Mouse (Mus musculus): Measurements from ENCODE around the gene Fhad1. TPM values are rescaled to one million over a fixed set of nuclear protein-coding genes. Genes with fewer than 3 reads are reported as not detected.
A peak's percentile ranks its signal among the peaks of the same experiment; 100 is the strongest.
"Not testable (repeated sequence)": the region's sequence is repeated elsewhere in the genome, so short reads cannot be mapped to it uniquely, and the experiment has no call there.

Fhad1 gene
- polyA plus RNA-seq, 1 experiment from 2014 or later = 0.64 TPM

GRCm38 (mm10) chr4:142055600-142055999, 40.7 kb upstream of the Fhad1 start:
- Histone ChIP-seq H3K36me3 (ENCODE audit: control insufficient read depth, insufficient read depth, low read length) (no peaks in the 10 kb centered on the region), H3K27me3 (ENCODE audit: control insufficient read depth, insufficient read depth, low read length) (no peaks in the 10 kb centered on the region), H3K4me1 (ENCODE audit: control insufficient read depth, insufficient read depth, low read length) (peaks cover 15% of the 10 kb centered on the region), H3K4me2 (ENCODE audit: low read depth, severe bottlenecking) (no peak overlapping the region), H3K27ac (replicated peaks; ENCODE audit: low read depth, low read length) (no peak overlapping the region), H3K4me3 (ENCODE audit: low read depth, low read length) (no peak overlapping the region), H3K9me3 (ENCODE audit: control insufficient read depth, low read length) (no peaks in the 10 kb centered on the region), H3K9ac (ENCODE audit: low read length) (no peak overlapping the region)
- WGBS = 81% methylated on average over 8 of the region's 8 CpGs
- DNase-seq (ENCODE audit: low spot score) (no peak), ATAC-seq (ENCODE audit: insufficient number of reproducible peaks, low FRiP score, low TSS enrichment, low read depth) (no peak)

DNA sequence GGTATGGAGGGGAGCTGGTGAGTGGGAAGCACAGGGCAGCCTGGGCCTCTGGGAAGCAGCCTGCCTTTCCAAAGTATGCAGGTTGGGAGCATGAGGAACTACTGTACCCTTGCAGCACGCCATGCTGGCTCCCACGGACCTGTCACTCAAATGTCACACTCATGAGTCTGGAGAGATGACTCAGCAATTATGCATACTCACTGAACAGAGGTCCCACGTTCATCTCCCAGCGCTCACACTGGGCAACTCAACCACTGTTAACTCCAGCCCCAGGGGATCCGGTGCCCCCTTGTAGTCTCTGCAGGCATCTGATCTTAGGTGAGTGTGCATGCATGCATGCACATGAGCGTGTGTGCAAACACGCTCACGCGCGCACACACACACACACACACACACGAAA, 39.7 kb upstream of the Fhad1 start:
- WGBS = 93% methylated on average over 11 of the region's 11 CpGs
- H3K27me3 ChIP-seq (ENCODE audit: control insufficient read depth, insufficient read depth, low read length) = no peaks in the 10 kb centered on the region
- ATAC-seq (ENCODE audit: insufficient number of reproducible peaks, low FRiP score, low TSS enrichment, low read depth) (no peak), DNase-seq (ENCODE audit: low spot score) (no peak)
- no peaks in the 10 kb centered on the region for H3K9me3 ChIP-seq (ENCODE audit: control insufficient read depth, low read length)
- no peak overlapping the region for H3K4me2 ChIP-seq (ENCODE audit: low read depth, severe bottlenecking)
- H3K4me3 ChIP-seq (ENCODE audit: low read depth, low read length) = no peak overlapping the region
- peaks cover 11% of the 10 kb centered on the region for H3K4me1 ChIP-seq (ENCODE audit: control insufficient read depth, insufficient read depth, low read length)
- H3K36me3 ChIP-seq (ENCODE audit: control insufficient read depth, insufficient read depth, low read length) = no peaks in the 10 kb centered on the region
- H3K27ac ChIP-seq (replicated peaks; ENCODE audit: low read depth, low read length) = no peak overlapping the region
- H3K9ac ChIP-seq (ENCODE audit: low read length) = no peak overlapping the region

DNA sequence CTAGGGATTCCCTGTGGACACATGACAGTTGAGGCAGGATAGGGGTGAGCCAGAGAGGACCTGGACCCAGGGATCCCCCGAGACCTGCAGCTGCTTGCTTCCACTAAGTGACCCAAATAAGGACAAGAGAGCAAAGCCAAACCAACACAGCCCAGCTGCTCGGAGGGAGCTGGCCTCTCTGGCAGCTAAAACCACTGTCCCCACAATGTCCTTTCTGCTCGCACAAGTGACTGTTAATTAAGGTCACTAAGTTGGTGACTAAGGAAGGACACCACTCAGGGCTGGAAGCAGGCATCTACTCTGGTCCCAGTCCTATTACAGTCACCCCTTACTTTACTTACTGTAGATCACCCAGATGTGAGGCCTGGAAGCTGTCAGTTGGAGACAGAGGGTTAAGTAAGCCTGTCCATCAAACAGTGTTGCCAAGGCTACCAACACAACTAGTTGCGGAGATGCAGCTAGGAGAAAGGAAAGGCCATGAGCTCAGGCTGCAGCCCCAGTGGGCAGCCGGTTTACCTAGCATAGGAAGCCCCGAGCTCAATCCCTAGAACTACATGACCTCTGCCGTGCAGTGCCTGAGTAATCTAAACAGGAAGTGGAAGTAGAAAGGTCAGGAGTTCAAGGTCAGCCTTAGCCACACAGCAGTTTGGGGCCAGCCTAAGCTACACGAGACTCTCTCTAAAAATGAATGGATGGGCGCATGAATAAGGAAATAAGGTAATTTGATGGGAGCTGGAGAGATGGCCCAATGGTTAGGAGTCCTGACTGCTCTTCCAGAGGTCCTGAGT, 39.0 kb upstream of the Fhad1 start:
- no peak overlapping the region for H3K4me2 ChIP-seq (ENCODE audit: low read depth, severe bottlenecking)
- H3K27ac ChIP-seq (replicated peaks; ENCODE audit: low read depth, low read length) = no peak overlapping the region
- no peaks in the 10 kb centered on the region for H3K9me3 ChIP-seq (ENCODE audit: control insufficient read depth, low read length)
- no peak overlapping the region for H3K4me3 ChIP-seq (ENCODE audit: low read depth, low read length)
- H3K27me3 ChIP-seq (ENCODE audit: control insufficient read depth, insufficient read depth, low read length) = no peaks in the 10 kb centered on the region
- peaks cover 11% of the 10 kb centered on the region for H3K4me1 ChIP-seq (ENCODE audit: control insufficient read depth, insufficient read depth, low read length)
- DNase-seq (ENCODE audit: low spot score) (no peak), ATAC-seq (ENCODE audit: insufficient number of reproducible peaks, low FRiP score, low TSS enrichment, low read depth) (no peak)
- no peaks in the 10 kb centered on the region for H3K36me3 ChIP-seq (ENCODE audit: control insufficient read depth, insufficient read depth, low read length)
- 55% methylated on average over 9 of the region's 9 CpGs for WGBS
- H3K9ac ChIP-seq (ENCODE audit: low read length) = no peak overlapping the region

- peaks cover 11% of the 10 kb centered on the region for H3K4me1 ChIP-seq (ENCODE audit: control insufficient read depth, insufficient read depth, low read length)
- WGBS = 75% methylated on average over 4 of the region's 4 CpGs
- H3K4me3 ChIP-seq (ENCODE audit: low read depth, low read length) = no peak overlapping the region
- H3K36me3 ChIP-seq (ENCODE audit: control insufficient read depth, insufficient read depth, low read length) = no peaks in the 10 kb centered on the region
- H3K9ac ChIP-seq (ENCODE audit: low read length) = no peak overlapping the region
- no peaks in the 10 kb centered on the region for H3K27me3 ChIP-seq (ENCODE audit: control insufficient read depth, insufficient read depth, low read length)
- DNase-seq (ENCODE audit: low spot score) (no peak), ATAC-seq (ENCODE audit: insufficient number of reproducible peaks, low FRiP score, low TSS enrichment, low read depth) (no peak)
- no peak overlapping the region for H3K4me2 ChIP-seq (ENCODE audit: low read depth, severe bottlenecking)
- H3K27ac ChIP-seq (replicated peaks; ENCODE audit: low read depth, low read length) = no peak overlapping the region
- no peaks in the 10 kb centered on the region for H3K9me3 ChIP-seq (ENCODE audit: control insufficient read depth, low read length)
Measured at GRCm38 (mm10) chr4:142053261-142053660, 38.4 kb upstream of the Fhad1 start.

- Histone ChIP-seq H3K27ac (replicated peaks; ENCODE audit: low read depth, low read length) (no peak overlapping the region), H3K9ac (ENCODE audit: low read length) (no peak overlapping the region), H3K36me3 (ENCODE audit: control insufficient read depth, insufficient read depth, low read length) (no peaks in the 10 kb centered on the region), H3K9me3 (ENCODE audit: control insufficient read depth, low read length) (no peaks in the 10 kb centered on the region), H3K4me3 (ENCODE audit: low read depth, low read length) (no peak overlapping the region), H3K4me2 (ENCODE audit: low read depth, severe bottlenecking) (peak overlapping the region; percentile 17; the same call in 1 of the 2 replicates), H3K27me3 (ENCODE audit: control insufficient read depth, insufficient read depth, low read length) (no peaks in the 10 kb centered on the region), H3K4me1 (ENCODE audit: control insufficient read depth, insufficient read depth, low read length) (peaks cover 11% of the 10 kb centered on the region)
- ATAC-seq (ENCODE audit: insufficient number of reproducible peaks, low FRiP score, low TSS enrichment, low read depth) = no peak
- peak; percentile 41 for DNase-seq (ENCODE audit: low spot score)
- WGBS = 38% methylated on average over 22 of the region's 22 CpGs
Measured at GRCm38 (mm10) chr4:142052391-142053132, 37.7 kb upstream of the Fhad1 start.

DNA sequence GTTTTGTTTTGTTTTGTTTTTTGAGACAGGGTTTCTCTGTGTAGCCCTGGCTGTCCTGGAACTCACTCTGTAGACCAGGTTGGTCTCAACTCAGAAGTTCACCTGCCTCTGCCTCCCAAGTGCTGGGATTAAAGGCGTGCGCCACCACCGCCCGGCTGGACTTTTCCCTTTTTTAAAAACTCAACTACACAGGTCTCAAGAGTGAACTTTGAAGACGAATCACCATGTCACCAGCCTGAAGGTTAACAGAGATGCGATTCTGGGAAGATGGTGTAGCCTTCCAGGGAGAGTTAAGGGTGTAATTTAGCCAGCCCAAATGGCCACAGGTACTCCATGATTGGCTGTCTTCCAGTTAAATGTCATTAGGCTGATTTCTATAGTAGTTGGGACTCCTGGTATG, 37.0 kb upstream of the Fhad1 start:
- H3K27ac ChIP-seq (replicated peaks; ENCODE audit: low read depth, low read length); H3K27me3 ChIP-seq (ENCODE audit: control insufficient read depth, insufficient read depth, low read length); H3K9ac ChIP-seq (ENCODE audit: low read length); H3K9me3 ChIP-seq (ENCODE audit: control insufficient read depth, low read length); H3K36me3 ChIP-seq (ENCODE audit: control insufficient read depth, insufficient read depth, low read length); DNase-seq (ENCODE audit: low spot score); H3K4me3 ChIP-seq (ENCODE audit: low read depth, low read length); ATAC-seq (ENCODE audit: insufficient number of reproducible peaks, low FRiP score, low TSS enrichment, low read depth): not testable (repeated sequence)
- H3K4me1 ChIP-seq (ENCODE audit: control insufficient read depth, insufficient read depth, low read length) = peaks cover 11% of the 10 kb centered on the region
- H3K4me2 ChIP-seq (ENCODE audit: low read depth, severe bottlenecking) = 0 out of 2 replicates have a peak overlapping the region, but pooled peaks have one; percentile 17
- 80% methylated on average over 6 of the region's 6 CpGs for WGBS

GRCm38 (mm10) chr4:142049963-142050362, 35.1 kb upstream of the Fhad1 start:
- Histone ChIP-seq H3K27me3 (ENCODE audit: control insufficient read depth, insufficient read depth, low read length) (no peaks in the 10 kb centered on the region), H3K4me2 (ENCODE audit: low read depth, severe bottlenecking) (no peak overlapping the region), H3K4me3 (ENCODE audit: low read depth, low read length) (no peak overlapping the region), H3K4me1 (ENCODE audit: control insufficient read depth, insufficient read depth, low read length) (peaks cover 20% of the 10 kb centered on the region), H3K9me3 (ENCODE audit: control insufficient read depth, low read length) (no peaks in the 10 kb centered on the region), H3K9ac (ENCODE audit: low read length) (no peak overlapping the region), H3K36me3 (ENCODE audit: control insufficient read depth, insufficient read depth, low read length) (no peaks in the 10 kb centered on the region), H3K27ac (replicated peaks; ENCODE audit: low read depth, low read length) (no peak overlapping the region)
- ATAC-seq (ENCODE audit: insufficient number of reproducible peaks, low FRiP score, low TSS enrichment, low read depth) (no peak), DNase-seq (ENCODE audit: low spot score) (no peak)
- WGBS = 96% methylated on average over 5 of the region's 5 CpGs

GRCm38 (mm10) chr4:142048391-142048790, 33.5 kb upstream of the Fhad1 start:
- ATAC-seq (ENCODE audit: insufficient number of reproducible peaks, low FRiP score, low TSS enrichment, low read depth) = no peak
- no peaks in the 10 kb centered on the region for H3K27me3 ChIP-seq (ENCODE audit: control insufficient read depth, insufficient read depth, low read length)
- H3K4me3 ChIP-seq (ENCODE audit: low read depth, low read length) = no peak overlapping the region
- DNase-seq (ENCODE audit: low spot score) = no peak
- WGBS = 72% methylated on average over 8 of the region's 8 CpGs
- no peak overlapping the region for H3K4me2 ChIP-seq (ENCODE audit: low read depth, severe bottlenecking)
- H3K36me3 ChIP-seq (ENCODE audit: control insufficient read depth, insufficient read depth, low read length) = no peaks in the 10 kb centered on the region
- H3K4me1 ChIP-seq (ENCODE audit: control insufficient read depth, insufficient read depth, low read length) = peaks cover 27% of the 10 kb centered on the region
- H3K9me3 ChIP-seq (ENCODE audit: control insufficient read depth, low read length) = no peaks in the 10 kb centered on the region
- H3K9ac ChIP-seq (ENCODE audit: low read length) = no peak overlapping the region
- H3K27ac ChIP-seq (replicated peaks; ENCODE audit: low read depth, low read length) = no peak overlapping the region
